Mouse (Mus musculus) cerebellum, postnatal 25 days (tissue): ENCODE data around the gene Gm17727.
"Not testable (repeated sequence)": the region's sequence is repeated elsewhere in the genome, so short reads cannot be mapped to it uniquely, and the experiment has no call there.

Source experiments
- DNase-seq, 2 experiments: peaks; one replicate each; pipeline ENCODE4 v3.0.0; 2021; ENCODE audit warnings: mixed read lengths in 2 of 2

Gene Gm17727

GRCm38 (mm10) chr9:35778009-35778408 lies at the start of gene Gm17727:
Gm17727 (minus strand) TSS chr9:35778109.
- DNase-seq = no peak

- not testable (repeated sequence) for DNase-seq
Measured at GRCm38 (mm10) chr9:35817881-35818280, 40.0 kb upstream of the Gm17727 start.

- no peak for DNase-seq
Measured at GRCm38 (mm10) chr9:35798146-35798545, 20.2 kb upstream of the Gm17727 start.

DNA sequence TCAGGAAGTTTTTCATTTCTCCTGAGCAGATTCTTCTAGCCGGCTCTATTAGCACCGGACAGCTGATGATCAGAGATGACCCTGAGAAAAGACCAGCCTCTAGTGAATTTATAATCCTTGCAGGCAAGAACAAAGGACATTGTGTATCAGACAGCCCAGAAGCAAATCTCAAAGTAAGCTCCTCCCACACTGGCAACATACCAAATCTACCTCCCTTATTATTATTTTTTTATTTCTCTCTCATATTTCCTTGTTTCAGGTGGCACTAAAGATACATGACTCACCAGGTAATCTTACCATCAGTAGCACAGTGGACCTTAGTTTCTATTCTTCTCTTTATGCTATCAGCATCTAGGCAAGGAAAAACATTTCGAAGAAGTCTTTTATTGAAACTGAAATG lies 12.1 kb upstream of the Gm17727 start, which contains the start of the genes Gm27235 and D730048I06Rik:
Gene Gm27235, minus strand, starts transcription at position 101 of the 400 bp plus-strand sequence.
Gene D730048I06Rik, minus strand, starts transcription at position 112 of the 400 bp plus-strand sequence.
- no peak for DNase-seq

GRCm38 (mm10) chr9:35756843-35757242 lies 21.1 kb downstream of the Gm17727 start:
- no peak for DNase-seq

DNA sequence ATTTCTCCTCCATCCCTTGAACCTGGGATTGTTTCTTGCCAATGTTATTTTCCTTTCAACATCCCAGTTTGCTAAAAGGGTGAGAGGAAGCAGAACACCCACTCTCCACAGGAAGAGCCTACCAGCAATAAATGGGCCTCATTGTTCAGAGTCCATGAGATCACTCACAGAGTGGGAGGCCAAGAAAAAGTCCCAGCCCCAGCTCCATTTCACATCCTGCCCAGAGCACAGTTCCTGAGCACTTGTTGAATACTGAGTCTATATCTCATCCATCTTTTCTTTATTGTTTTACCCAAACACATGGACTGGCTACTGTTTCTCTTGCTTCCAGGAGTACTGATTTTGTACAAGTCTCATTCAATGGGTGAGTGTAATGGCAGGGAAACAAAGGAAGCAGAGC lies 37.2 kb downstream of the Gm17727 start, which contains the start of gene Gm17677:
Gene Gm17677, plus strand, starts transcription at position 301 of the 400 bp plus-strand sequence.
- no peak for DNase-seq
